Mouse (Mus musculus): ENCODE data around the gene Scfd2.
A peak's percentile ranks its signal among the peaks of the same experiment; 100 is the strongest.

Gene Scfd2

GRCm38 (mm10) chr5:74267736-74268369, 263.7 kb downstream of the Scfd2 start:
- no peak for DNase-seq

DNA sequence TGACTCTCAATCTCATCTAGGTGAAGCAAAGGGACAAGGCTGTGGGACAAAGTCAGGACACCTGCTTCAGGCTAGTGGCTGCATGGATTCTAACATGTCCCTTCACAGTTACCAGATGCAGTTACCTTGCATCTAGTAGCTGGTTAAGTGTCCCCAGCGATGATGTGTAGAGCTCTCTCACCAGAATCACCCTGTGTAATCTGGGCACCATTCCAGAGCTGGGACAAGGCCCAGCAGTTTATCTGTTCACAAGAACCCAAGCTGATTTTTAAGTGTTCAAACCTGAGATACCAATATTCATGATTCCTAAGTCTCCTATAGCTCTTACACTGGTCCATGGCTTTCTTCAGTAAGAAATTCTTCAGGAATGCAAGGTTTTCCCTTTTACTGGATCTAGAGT, 264.4 kb downstream of the Scfd2 start:
- DNase-seq: no peak

DNA sequence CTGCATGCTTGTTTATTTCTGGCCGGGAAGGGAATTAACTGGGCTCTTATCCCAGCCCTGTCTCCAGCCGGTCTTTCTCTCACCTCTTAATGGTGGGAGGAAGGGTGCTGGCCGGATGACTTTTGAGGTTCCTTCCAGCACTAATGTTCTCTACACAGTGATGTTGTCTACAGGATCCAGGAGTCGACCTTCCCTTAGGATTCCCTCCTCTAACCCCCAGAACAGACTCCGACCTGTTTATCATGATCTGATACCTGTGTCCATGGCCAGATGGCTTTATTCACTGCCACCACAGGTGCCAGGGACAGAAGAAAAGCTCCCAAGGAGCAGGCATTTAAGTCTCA, 265.1 kb downstream of the Scfd2 start:
- DNase-seq: no peak

- no peak for DNase-seq
Measured at GRCm38 (mm10) chr5:74265601-74266475, 265.7 kb downstream of the Scfd2 start.

DNA sequence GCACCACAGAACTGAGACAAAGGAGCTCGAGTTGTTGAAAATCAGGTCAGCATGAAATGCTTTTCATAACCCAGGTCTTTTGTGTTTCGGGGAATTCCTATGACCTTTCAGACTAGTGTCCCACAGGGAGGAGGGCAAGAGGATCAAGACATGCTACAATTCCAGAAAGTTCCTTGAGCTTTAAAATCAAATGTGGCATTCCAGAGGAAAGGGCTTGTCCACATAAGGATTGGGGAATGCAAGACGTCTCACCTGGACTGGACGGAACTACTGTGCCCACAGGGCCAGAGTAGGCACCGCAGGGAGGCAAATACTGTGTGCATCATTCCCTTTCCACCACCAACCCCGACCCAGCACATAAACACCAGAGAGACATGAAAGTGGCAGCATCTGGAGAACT, 266.4 kb downstream of the Scfd2 start:
- peak; percentile 38 for DNase-seq

- no peak for DNase-seq
Measured at GRCm38 (mm10) chr5:74264541-74264940, 267.0 kb downstream of the Scfd2 start.

- peak; percentile 65 for DNase-seq
Measured at GRCm38 (mm10) chr5:74261016-74261415, 270.5 kb downstream of the Scfd2 start.

- DNase-seq: peak; percentile 31
Measured at GRCm38 (mm10) chr5:74260378-74260809, 271.2 kb downstream of the Scfd2 start.

- DNase-seq: no peak
Measured at GRCm38 (mm10) chr5:74256705-74257104, 274.9 kb downstream of the Scfd2 start.

GRCm38 (mm10) chr5:74254996-74255395, 276.6 kb downstream of the Scfd2 start:
- no peak for DNase-seq

DNA sequence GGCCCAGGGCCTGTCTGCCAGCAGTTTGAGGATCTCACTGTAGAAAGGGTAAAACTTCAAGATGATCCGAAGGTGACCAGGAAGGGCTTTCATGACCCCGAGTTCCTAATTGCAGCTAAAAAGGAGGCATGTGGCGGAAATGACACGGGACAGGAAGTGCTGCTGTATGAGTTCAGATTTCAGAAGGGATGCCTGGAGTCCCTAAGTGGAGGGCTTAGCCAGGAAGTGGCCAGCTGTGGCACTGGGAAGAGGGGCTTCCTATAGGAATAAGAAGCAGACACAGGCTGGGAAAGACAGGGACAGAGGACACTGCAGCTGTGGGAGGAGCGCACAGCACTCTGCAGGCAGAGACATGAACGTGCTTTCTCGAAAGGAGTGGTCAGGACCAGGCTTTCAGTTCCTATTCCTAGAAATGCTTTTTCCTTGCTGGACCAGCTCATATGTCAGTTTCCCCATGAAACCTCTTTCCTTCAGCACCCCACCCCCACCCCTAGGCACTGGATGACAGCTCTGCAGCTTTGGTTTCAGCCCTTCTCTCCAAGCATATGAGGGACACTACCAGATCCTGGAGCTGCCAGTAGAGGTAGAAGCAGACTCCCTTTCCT, 277.7 kb downstream of the Scfd2 start:
- no peak for DNase-seq

GRCm38 (mm10) chr5:74252672-74253286, 278.8 kb downstream of the Scfd2 start:
- no peak for DNase-seq

DNA sequence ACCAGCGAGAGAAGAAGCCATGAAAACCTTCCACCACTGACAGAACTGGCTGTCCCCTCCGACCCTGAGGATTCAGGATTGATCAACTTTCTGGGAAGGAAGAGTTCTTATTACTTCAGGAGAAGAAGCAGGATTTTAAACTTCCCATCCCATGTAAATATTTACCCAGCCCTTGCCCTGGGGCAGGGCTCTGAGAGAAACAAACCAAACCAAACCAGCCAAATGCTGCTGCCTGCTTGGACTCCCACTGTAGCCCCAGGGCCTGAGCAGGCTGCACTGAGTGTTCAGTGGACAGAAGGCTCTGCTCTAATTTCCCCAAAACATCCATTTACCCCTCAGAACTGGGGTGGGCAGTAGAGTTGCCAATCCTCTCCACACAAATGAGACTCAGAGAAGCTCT, 280.6 kb downstream of the Scfd2 start:
- DNase-seq: no peak

GRCm38 (mm10) chr5:74250308-74250707, 281.3 kb downstream of the Scfd2 start:
- DNase-seq: no peak

- DNase-seq: no peak
Measured at GRCm38 (mm10) chr5:74249794-74250193, 281.8 kb downstream of the Scfd2 start.

GRCm38 (mm10) chr5:74246971-74247370, 284.6 kb downstream of the Scfd2 start:
- DNase-seq: no peak

GRCm38 (mm10) chr5:74246453-74246852, 285.1 kb downstream of the Scfd2 start:
- DNase-seq: no peak

DNA sequence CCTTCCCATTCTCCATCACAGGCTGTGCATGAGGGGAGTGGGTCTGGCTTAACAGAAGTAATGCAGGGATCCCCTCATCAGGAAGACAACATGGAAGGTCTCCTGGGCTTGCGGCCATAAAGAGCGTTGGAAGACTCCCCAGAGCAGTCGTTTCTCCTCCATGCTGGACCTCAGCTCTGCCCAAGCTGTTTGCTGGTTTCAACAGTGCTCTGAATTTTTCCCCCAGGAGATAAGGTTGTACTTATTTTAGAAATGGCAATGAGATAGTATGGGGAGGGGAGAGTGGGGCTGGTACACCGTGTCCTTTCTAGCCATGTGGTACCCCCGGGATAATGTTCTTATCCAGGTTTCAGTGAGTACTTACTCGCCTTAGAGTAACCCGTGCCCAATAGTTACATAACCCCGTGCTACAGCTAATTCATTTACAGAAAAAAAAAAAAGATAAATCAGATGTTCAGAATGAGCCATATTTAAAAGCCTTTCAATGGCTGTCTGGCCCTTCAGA, 285.9 kb downstream of the Scfd2 start:
- no peak for DNase-seq

DNA sequence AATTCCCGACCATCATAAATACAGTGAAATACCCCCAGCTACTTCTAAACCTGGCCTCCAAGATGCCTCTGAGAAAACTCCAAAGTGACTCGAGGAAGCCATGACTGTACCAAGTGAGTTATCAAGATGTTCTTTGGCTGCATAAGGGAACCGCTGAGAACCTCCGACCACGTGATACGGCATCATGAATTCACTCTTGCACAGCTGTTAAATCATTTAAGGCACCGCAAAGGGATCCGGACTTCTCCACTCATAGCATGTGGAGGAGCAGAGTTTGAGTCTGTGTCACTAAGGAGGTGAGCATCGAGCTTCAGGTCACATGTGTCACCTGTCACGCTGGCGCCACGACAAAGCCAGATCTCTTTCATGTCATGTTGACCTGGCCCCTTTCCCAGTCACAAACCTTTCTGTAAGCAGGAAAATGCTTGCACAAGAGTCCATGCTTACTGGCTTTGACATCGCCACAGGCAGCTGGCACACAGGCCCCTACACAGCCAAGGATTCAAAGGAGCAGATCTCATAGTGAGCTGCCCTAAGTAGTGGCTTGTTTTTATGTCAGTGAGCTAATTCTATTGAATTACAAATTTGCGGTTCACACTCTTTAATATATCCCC, 287.0 kb downstream of the Scfd2 start:
- no peak for DNase-seq

DNA sequence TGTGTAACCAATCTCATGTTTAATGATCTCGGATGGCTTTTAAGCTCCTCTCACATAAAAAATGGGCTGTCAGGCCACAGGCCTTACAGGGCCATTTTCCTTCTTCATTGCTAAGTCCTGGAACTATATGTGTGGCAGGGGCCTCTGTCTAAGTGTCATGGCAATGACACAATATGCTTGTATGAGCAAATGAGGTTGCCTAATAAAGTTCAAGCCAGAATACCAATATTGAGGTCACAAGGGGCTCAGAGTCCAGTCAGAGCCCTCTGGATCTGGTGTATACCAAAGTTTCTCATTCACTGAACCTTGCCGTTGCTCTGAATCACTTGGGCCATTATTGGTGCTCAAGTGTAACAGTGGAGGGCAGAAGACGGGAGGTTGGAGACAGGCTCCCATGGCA, 288.9 kb downstream of the Scfd2 start:
- no peak for DNase-seq

- no peak for DNase-seq
Measured at GRCm38 (mm10) chr5:74240926-74241680, 290.5 kb downstream of the Scfd2 start.

DNA sequence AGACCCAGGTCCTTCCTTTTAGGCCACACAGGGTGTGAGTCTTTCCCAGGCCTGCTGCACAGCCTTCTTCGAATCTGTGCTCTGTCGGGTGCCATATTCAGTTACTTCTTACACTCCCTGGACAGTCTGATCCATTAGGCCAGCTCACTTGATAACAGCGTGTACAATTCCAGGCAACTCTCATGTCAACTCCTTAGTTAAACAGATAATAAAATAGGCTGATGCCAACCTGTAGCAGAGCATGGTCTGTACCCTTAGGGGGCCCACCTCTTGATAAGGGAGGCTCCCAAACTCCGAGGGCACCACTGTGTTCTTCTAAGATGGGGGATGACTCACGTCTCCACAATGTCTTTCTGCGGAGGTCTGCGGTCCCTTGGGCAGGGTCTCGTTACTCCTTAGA, 291.3 kb downstream of the Scfd2 start:
- DNase-seq: no peak
